Mouse (Mus musculus): ENCODE results near the gene Faxc.

The Faxc gene

GRCm38 (mm10) chr4:22029951-22030350 is 98.8 kb downstream of the Faxc start:
- in situ Hi-C loops (cut with MboI, MseI): no loop called here
